Mouse (Mus musculus) G1E (cell line): ENCODE results near the gene Rora.

Source experiments
- CTCF ChIP-seq: IDR thresholded peaks from 2 replicates; pipeline ENCODE4 v1.5.1; 2012; ENCODE audit warnings: low read depth, low read length, inconsistent platforms, mixed read lengths
- GATA1 ChIP-seq: IDR thresholded peaks from 2 replicates; pipeline ENCODE4 v1.6.1; 2012; ENCODE audit warnings: borderline replicate concordance, low read length, inconsistent platforms, mixed read lengths
- GATA2 ChIP-seq: IDR thresholded peaks from 2 replicates; pipeline ENCODE4 v1.6.1; 2012; ENCODE audit warnings: low read depth, low read length, inconsistent platforms, borderline replicate concordance
- POLR2AphosphoS5 ChIP-seq: IDR thresholded peaks from 2 replicates; pipeline ENCODE4 v1.6.1; 2012; ENCODE audit warnings: low read depth, low read length, inconsistent platforms; ENCODE audit not compliant: insufficient replicate concordance
- TAL1 ChIP-seq: conservative IDR thresholded peaks from 2 replicates; pipeline ENCODE4 v1.6.1; 2012; ENCODE audit warnings: low read depth, low read length, inconsistent platforms, mixed read lengths

DNA sequence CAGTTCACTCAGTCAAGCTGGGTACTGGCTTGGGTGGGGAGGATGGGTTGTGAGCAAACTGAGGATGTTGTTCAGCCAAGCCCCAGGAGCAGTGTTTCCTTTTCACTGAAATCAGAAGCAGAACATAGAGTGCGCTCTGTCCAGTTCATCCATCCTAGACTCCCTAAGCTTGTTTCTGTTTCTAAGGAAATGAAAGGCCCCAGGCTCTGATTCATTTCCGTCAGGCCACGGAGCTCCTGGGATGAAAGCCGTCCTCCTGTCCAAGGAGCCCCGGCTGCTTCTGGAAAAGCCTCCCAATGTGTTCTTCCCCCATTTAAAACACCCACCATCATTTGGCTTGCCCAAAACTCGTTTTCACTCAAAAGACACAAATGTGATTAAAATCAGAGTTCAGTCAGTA, 589.0 kb downstream of the Rora start:
- no peak for TF ChIP-seq GATA1
- TF ChIP-seq CTCF = no peak
- TF ChIP-seq TAL1 = no peak
- no peak for TF ChIP-seq POLR2AphosphoS5
- no peak for TF ChIP-seq GATA2
